Mouse (Mus musculus) forebrain, embryonic 15.5 days (tissue): ENCODE measurements around the gene 9930111J21Rik2. TPM values are rescaled to one million over a fixed set of nuclear protein-coding genes. Genes with fewer than 3 reads are reported as not detected.
"Not testable (repeated sequence)": the region's sequence is repeated elsewhere in the genome, so short reads cannot be mapped to it uniquely, and the experiment has no call there.

Experiments
- ATAC-seq: fragments of 200-750 bp; cut with Nextera tagmentation; replicated peaks from 2 replicates; pipeline ENCODE4 v1.8.0; 2017; ENCODE audit warnings: mild to moderate bottlenecking, moderate TSS enrichment, moderate library complexity
- H3K27ac ChIP-seq: fragments of 300-500 bp; sonication (generic); replicated peaks from 2 replicates; pipeline ENCODE4 v1.5.1; 2015; ENCODE audit warnings: mild to moderate bottlenecking, inconsistent platforms
- H3K27me3 ChIP-seq: fragments of 300-500 bp; sonication (generic); 2 replicates; pipeline ENCODE4 v1.6.1; 2015; ENCODE audit warnings: inconsistent platforms
- H3K36me3 ChIP-seq: fragments of 300-500 bp; sonication (generic); 2 replicates; pipeline ENCODE4 v1.6.1; 2015; ENCODE audit warnings: mild to moderate bottlenecking, inconsistent platforms
- H3K4me1 ChIP-seq: fragments of 300-500 bp; sonication (generic); 2 replicates; pipeline ENCODE4 v1.6.1; 2015; ENCODE audit warnings: inconsistent platforms
- H3K4me2 ChIP-seq: fragments of 300-500 bp; sonication (generic); replicated peaks from 2 replicates; pipeline ENCODE4 v1.6.1; 2015; ENCODE audit warnings: mild to moderate bottlenecking, inconsistent platforms
- H3K4me3 ChIP-seq: fragments of 300-500 bp; sonication (generic); 2 replicates; pipeline ENCODE4 v1.5.1; 2015; ENCODE audit warnings: mild to moderate bottlenecking, inconsistent platforms
- H3K9ac ChIP-seq: fragments of 300-500 bp; sonication (generic); replicated peaks from 2 replicates; pipeline ENCODE4 v1.6.1; 2015; ENCODE audit warnings: mild to moderate bottlenecking, inconsistent platforms
- H3K9me3 ChIP-seq: fragments of 300-500 bp; sonication (generic); 2 replicates; pipeline ENCODE4 v1.6.1; 2016; ENCODE audit warnings: inconsistent platforms
- WGBS: fragments of 180-500 bp; shearing (Covaris S2); methylation state at CpG from one replicate; pipeline ENCODE4 v1.1.7; 2015; ENCODE audit warnings: mixed read lengths; 5-methylcytosine and 5-hydroxymethylcytosine counted together
- polyA plus RNA-seq: library from polyadenylated mRNA; unstranded; fragments of >200 nt; fragmentation: Nextera tagmentation; extraction: Ambion mirVana; gene quantifications from 2 replicates; pipeline ENCODE4 v1.2.1, GENCODE M21; 2015

9930111J21Rik2 gene
- 0.24 and 0.28 TPM in 2 replicates for polyA plus RNA-seq

- 79% methylated on average over 1 of the region's 6 CpGs for WGBS
- not testable (repeated sequence) for H3K36me3 ChIP-seq, H3K4me2 ChIP-seq, H3K9me3 ChIP-seq, H3K4me1 ChIP-seq, H3K4me3 ChIP-seq, H3K27ac ChIP-seq, ATAC-seq, H3K9ac ChIP-seq, H3K27me3 ChIP-seq
These were observed at the start of gene 9930111J21Rik2 for GRCm38 (mm10) chr11:49051093-49051891. Gene 9930111J21Rik2 (minus strand): TSS chr11:49051242.

DNA sequence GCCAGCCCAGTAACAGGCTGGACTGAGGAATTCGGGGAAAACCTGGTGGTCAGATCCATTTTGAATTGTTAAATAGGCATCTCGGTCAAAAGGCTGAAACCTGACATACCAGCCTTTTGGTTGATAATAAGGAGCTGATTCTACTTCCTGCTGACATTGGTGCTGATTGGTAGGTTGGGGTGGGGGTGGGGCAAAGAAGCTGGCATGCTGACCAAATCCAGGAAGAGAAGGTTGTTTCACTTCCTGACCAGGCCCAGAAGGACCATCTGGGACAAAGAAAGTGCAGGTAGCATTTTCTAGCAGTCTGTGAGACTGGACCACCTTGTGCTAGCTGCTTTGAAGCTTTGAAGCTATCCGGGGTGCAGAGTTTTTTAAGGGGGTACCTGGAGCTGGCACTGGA is 49.4 kb upstream of the 9930111J21Rik2 start:
- ATAC-seq: no peak
- no peak overlapping the region for H3K4me2 ChIP-seq
- no peak overlapping the region for H3K4me3 ChIP-seq
- no peaks in the 10 kb centered on the region for H3K4me1 ChIP-seq
- H3K27ac ChIP-seq: no peak overlapping the region
- no peak overlapping the region for H3K9ac ChIP-seq
- no peaks in the 10 kb centered on the region for H3K9me3 ChIP-seq
- 78% methylated on average over 3 of the region's 3 CpGs for WGBS
- no peaks in the 10 kb centered on the region for H3K36me3 ChIP-seq
- H3K27me3 ChIP-seq: no peaks in the 10 kb centered on the region

GRCm38 (mm10) chr11:49095367-49095766 is 44.3 kb upstream of the 9930111J21Rik2 start:
- Histone ChIP-seq H3K27me3 (no peaks in the 10 kb centered on the region), H3K4me3 (no peak overlapping the region), H3K27ac (no peak overlapping the region), H3K9ac (no peak overlapping the region), H3K9me3 (no peaks in the 10 kb centered on the region), H3K4me1 (no peaks in the 10 kb centered on the region), H3K36me3 (no peaks in the 10 kb centered on the region), H3K4me2 (no peak overlapping the region)
- WGBS: 60% methylated on average over 4 of the region's 4 CpGs
- ATAC-seq: no peak

DNA sequence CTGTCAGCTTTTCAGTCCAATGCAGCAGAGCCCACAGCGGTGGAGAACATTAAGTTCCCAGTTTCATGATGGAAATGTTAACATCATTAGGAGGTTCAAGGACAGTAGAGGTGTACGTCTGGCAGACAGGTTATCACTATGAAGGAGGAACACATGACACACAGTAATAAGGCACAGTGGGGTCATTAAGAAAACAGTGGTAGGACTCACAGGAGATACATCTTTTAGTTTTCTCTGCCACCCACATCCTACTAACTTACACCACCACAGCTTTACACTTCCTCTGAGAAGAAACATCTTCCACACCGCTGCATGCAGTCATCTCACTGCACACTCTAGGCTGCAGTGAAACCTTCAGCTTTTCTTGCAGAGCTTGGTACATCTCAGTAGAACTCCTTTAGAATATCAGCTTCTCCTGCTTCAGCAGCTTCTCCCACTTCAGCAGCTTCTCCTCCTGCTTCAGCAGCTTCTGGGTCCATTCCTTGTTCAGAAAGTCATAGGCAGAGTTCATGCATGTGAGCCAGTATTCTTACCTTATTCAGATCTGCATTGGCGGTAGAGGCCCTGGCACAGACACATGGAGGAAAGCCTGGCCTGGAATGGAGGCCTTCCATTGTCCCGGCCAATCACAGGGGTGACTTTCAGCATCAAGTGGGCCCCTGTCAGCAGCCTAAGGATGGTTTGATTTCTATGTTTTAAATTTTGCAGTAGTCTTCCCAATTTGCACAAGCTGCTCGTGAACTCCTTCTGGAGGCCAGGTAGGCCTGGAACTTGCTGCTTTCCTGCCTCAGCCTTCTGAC is 43.0 kb upstream of the 9930111J21Rik2 start:
- no peak for ATAC-seq
- Histone ChIP-seq H3K4me2 (no peak overlapping the region), H3K9ac (no peak overlapping the region), H3K27ac (no peak overlapping the region), H3K36me3 (no peaks in the 10 kb centered on the region), H3K9me3 (no peaks in the 10 kb centered on the region), H3K27me3 (no peaks in the 10 kb centered on the region), H3K4me1 (no peaks in the 10 kb centered on the region), H3K4me3 (no peak overlapping the region)
- 94% methylated on average over 6 of the region's 6 CpGs for whole genome bisulfite sequencing

- ATAC-seq: no peak
- Histone ChIP-seq H3K27ac (no peak overlapping the region), H3K36me3 (no peaks in the 10 kb centered on the region), H3K4me3 (no peak overlapping the region), H3K4me1 (no peaks in the 10 kb centered on the region), H3K9me3 (no peaks in the 10 kb centered on the region), H3K27me3 (no peaks in the 10 kb centered on the region), H3K9ac (no peak overlapping the region), H3K4me2 (no peak overlapping the region)
- WGBS: 89% methylated on average over 2 of the region's 2 CpGs
These were observed 41.7 kb upstream of the 9930111J21Rik2 start for GRCm38 (mm10) chr11:49092786-49093185.

DNA sequence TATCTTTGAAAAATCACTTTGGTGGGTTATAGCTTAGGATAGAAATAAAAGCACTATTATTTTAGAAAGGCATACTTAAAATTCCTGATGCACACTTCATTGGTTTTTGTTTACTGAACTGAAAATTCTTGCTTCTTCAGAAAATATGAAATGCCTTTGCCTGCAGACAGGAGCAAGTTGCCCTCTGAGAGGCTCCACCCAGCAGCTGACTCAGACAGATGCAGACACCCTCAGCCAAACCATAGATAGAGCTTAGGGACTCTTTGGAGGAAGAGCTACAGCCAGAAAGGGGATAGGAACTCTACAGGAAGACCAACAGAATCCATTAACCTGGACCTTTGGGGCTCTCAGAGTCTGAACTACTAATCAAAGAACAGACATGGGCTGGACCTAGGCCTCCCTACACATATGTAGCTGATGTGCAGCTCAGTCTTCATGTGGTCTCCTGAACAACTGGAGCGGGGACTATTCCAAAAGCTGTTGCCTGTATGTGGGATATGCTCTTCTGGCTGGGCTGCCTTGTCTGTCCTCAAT is 41.1 kb upstream of the 9930111J21Rik2 start:
- H3K27me3 ChIP-seq: no peaks in the 10 kb centered on the region
- ATAC-seq: no peak
- H3K27ac ChIP-seq: no peak overlapping the region
- H3K4me3 ChIP-seq: no peak overlapping the region
- H3K36me3 ChIP-seq: no peaks in the 10 kb centered on the region
- H3K4me2 ChIP-seq: no peak overlapping the region
- H3K4me1 ChIP-seq: no peaks in the 10 kb centered on the region
- H3K9me3 ChIP-seq: no peaks in the 10 kb centered on the region
- H3K9ac ChIP-seq: no peak overlapping the region
- 96% methylated on average over 1 of the region's 1 CpGs for WGBS

DNA sequence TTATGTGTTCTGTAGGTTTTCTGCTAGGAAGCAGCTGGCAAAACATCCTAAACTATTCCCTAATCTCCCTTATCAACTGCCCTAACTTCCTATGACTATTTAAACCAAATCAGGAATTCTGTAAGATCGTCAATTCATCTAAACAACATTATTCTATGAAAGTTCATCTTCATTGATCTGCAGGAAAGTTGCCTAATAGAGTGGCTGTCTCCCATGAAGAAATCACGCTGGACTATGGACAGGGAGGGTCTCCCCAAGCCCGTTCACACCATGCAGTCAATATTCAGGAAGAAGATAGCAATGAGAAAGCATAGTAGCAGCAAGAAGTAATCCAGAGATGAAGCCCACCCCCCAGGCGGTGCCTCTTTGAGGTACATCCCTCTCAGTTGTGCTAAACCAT is 40.1 kb upstream of the 9930111J21Rik2 start:
- no peak overlapping the region for H3K4me3 ChIP-seq
- no peaks in the 10 kb centered on the region for H3K36me3 ChIP-seq
- no peak overlapping the region for H3K4me2 ChIP-seq
- WGBS: 82% methylated on average over 4 of the region's 4 CpGs
- no peak overlapping the region for H3K9ac ChIP-seq
- H3K27me3 ChIP-seq: no peaks in the 10 kb centered on the region
- ATAC-seq: no peak
- H3K9me3 ChIP-seq: no peaks in the 10 kb centered on the region
- no peaks in the 10 kb centered on the region for H3K4me1 ChIP-seq
- H3K27ac ChIP-seq: no peak overlapping the region

GRCm38 (mm10) chr11:49090551-49090950 is 39.5 kb upstream of the 9930111J21Rik2 start:
- no peak overlapping the region for H3K4me3 ChIP-seq
- H3K9me3 ChIP-seq: no peaks in the 10 kb centered on the region
- WGBS: 84% methylated on average over 5 of the region's 5 CpGs
- no peak overlapping the region for H3K27ac ChIP-seq
- no peaks in the 10 kb centered on the region for H3K4me1 ChIP-seq
- no peaks in the 10 kb centered on the region for H3K27me3 ChIP-seq
- no peaks in the 10 kb centered on the region for H3K36me3 ChIP-seq
- no peak overlapping the region for H3K9ac ChIP-seq
- H3K4me2 ChIP-seq: no peak overlapping the region
- ATAC-seq: no peak

GRCm38 (mm10) chr11:49089735-49090507 is 38.9 kb upstream of the 9930111J21Rik2 start:
- Histone ChIP-seq H3K27ac (no peak overlapping the region), H3K9me3 (no peaks in the 10 kb centered on the region), H3K27me3 (no peaks in the 10 kb centered on the region), H3K4me2 (no peak overlapping the region), H3K4me1 (no peaks in the 10 kb centered on the region), H3K4me3 (no peak overlapping the region), H3K9ac (no peak overlapping the region), H3K36me3 (no peaks in the 10 kb centered on the region)
- no peak for ATAC-seq
- WGBS: 89% methylated on average over 3 of the region's 3 CpGs

DNA sequence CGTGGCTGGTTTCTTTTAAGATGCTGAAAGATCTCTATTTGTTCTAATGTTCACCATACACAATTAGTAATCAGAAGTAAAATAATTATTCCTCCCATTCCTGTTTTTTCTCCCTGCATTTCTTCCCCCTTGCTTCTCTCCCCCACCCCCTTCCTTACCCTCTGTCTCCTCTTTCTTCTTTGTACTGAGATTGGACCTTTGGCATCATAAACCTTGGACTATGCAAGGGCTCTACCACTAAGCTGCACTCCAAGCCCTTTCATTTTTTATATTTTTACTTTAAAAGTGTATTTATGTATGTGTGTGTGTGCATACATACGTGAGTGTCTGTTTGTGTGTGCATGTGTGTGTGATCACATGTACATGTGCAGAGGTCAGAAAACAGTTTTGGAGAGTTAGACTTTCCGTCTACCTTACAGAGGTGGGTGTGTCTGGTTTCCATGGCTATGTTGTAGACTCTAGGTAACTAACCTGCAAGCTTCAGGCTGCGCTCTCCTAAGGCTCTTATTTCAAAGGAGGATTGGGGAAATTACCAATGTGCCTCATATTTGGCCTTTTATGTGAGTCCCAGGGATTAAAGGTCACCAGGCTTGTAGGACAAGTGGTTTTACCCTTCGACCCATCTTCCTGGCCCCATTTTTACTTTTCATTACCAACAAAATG is 38.1 kb upstream of the 9930111J21Rik2 start:
- Histone ChIP-seq H3K27me3 (no peaks in the 10 kb centered on the region), H3K9me3 (no peaks in the 10 kb centered on the region), H3K36me3 (no peaks in the 10 kb centered on the region), H3K4me2 (no peak overlapping the region), H3K4me3 (no peak overlapping the region), H3K9ac (no peak overlapping the region), H3K27ac (no peak overlapping the region), H3K4me1 (no peaks in the 10 kb centered on the region)
- ATAC-seq: no peak
- 90% methylated on average over 5 of the region's 5 CpGs for WGBS

DNA sequence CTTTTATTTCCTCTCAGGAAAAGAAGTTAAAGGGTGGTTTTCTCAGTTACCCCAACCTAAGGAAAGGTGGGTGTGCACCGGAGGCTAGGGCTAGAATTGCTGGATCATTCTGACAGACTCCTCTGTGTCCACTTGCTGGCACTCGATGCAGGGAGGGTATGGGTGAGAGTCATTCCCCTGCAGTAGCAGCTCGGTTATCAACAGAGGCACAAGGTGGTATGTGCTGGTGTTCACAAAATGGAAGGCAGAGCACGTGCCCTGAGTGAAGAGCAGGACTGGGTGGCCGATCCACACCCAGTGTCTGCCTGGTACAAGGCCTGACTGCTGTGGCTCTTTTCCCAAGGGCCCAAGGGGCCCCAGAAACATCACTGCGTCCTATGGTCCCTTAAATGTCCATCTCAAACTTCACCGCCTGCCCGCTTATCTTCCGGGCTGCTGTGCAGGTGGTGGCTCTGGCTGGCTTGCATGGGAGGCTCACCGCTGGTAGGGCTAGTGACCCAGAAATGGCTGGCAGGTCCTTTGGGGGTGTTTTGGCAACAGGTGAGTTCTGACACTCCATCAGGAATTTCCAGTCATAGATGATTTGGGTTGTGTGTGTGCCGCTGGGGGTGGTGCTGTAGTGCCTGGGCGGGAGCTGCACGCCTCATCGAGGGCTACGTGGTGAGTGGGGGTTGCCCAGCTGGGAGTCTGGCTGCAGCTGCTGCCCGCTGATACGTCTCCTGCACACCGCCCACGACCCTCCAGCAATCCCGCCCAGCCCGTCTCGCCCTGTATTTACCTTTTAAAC is 37.0 kb upstream of the 9930111J21Rik2 start:
- H3K9ac ChIP-seq: no peak overlapping the region
- ATAC-seq: no peak
- H3K4me2 ChIP-seq: no peak overlapping the region
- no peak overlapping the region for H3K27ac ChIP-seq
- no peaks in the 10 kb centered on the region for H3K36me3 ChIP-seq
- H3K9me3 ChIP-seq: no peaks in the 10 kb centered on the region
- H3K4me1 ChIP-seq: no peaks in the 10 kb centered on the region
- no peak overlapping the region for H3K4me3 ChIP-seq
- WGBS: 47% methylated on average over 22 of the region's 22 CpGs
- H3K27me3 ChIP-seq: no peaks in the 10 kb centered on the region
